Mouse (Mus musculus): ENCODE results near the gene Tmem184a. TPM values are rescaled to one million over a fixed set of nuclear protein-coding genes. Genes with fewer than 3 reads are reported as not detected.

Gene Tmem184a
- polyA plus RNA-seq (2012; rRNA removed) = 2.6 and 3.3 TPM in 2 replicates

GRCm38 (mm10) chr5:139819538-139820181 lies at the start of gene Tmem184a:
Tmem184a (minus strand) TSS chr5:139819917.

GRCm38 (mm10) chr5:139826357-139827055 lies 6.8 kb upstream of the Tmem184a start, which contains the start of the genes Gm26938 and Psmg3:
Gm26938 (minus strand) TSS chr5:139826407.
Psmg3 (minus strand) TSS chr5:139826885.

GRCm38 (mm10) chr5:139791227-139792158 lies 28.2 kb downstream of the Tmem184a start, which contains the start of gene Mafk:
Mafk (plus strand) TSS chr5:139791513.

DNA sequence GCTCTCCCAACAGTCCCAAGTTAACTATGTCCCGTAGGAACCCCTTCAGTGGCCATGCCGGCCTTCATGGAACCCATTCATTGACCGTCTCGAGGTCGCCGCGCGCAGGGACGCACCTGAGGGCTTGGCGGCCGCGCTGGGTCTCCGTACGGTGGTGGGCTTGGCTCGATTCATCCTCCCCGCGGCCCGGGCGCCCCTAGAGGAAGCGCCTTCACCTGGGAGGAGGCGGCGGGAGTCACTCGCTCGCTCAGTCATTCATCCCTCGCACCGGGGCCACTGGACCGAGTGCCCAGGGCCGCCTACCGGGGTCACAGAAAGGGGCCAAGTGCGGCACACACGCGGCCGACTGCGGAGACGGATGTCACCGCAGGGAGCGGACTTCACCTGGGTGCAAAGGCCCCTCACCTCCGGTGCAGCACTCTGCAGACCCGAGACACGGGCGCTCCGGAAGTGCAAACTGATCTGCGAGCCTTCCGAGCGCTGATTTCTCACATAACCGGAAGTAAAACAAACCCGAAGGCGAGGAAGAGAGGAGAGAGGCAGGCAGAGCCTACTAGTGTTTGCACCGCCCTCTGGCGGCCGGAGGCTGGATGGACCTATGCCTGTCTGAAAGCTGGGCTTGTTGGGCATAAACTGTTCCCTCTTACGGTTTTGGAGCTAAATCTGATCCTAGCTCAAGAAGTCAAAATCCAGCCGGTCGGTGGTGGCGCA lies 44.3 kb downstream of the Tmem184a start, which contains the start of gene Ints1:
Gene Ints1 (minus strand): TSS at position 459 of the 711 bp plus-strand sequence.

Other genes starting within 250 kb of the Tmem184a start
- gene Micall2, start 83.6 kb downstream of the Tmem184a start, polyA plus RNA-seq (2012; rRNA removed) = 4.0 and 5.2 TPM in 2 replicates
- gene Ints1, start 44.2 kb downstream of the Tmem184a start, polyA plus RNA-seq (2012; rRNA removed) = 7.4 and 8.8 TPM in 2 replicates
- 14.8 and 15.3 TPM in 2 replicates for gene Mafk, start 28.4 kb downstream of the Tmem184a start, polyA plus RNA-seq (2012; rRNA removed)
- gene Gm26938, start 6.5 kb upstream of the Tmem184a start, polyA plus RNA-seq (2012; rRNA removed) = not detected in 2 replicates
- gene Psmg3, start 7.0 kb upstream of the Tmem184a start, polyA plus RNA-seq (2012; rRNA removed) = 21.3 and 23.0 TPM in 2 replicates
- gene Elfn1, start 88.0 kb upstream of the Tmem184a start, polyA plus RNA-seq (2012; rRNA removed) = 0.02 and 0.07 TPM in 2 replicates

Measured in liver, embryonic 18 days (tissue).